Mouse (Mus musculus): ENCODE data around the gene Gm28710. TPM values are rescaled to one million over a fixed set of nuclear protein-coding genes. Genes with fewer than 3 reads are reported as not detected.

Gm28710 gene
- total and polyA plus RNA-seq, 2 experiments from 2014 or later, result not detected

DNA sequence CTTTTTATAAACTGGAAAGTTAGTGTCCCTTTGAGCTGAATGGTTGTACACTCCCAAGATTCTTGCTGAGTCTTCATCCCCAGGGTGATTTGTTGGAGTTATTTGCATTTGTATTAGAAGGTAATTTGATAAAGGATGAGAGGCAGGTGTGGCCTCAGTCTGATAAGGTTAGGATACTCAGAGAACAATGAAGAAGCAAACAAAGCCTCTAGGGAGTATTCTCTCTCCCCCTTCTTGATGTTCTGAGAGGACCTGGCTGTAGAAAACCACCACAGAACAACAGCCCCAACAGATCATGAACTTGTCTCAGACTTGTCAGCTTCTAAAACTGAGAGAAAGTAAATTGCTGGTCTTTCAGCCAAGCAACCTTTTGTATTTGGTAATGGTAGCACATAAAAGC is 47.4 kb downstream of the Gm28710 start:
- no peak overlapping the region for H3K4me2 ChIP-seq (ENCODE audit: low read depth, low read length)
- ATAC-seq (ENCODE audit: insufficient read depth, low read depth), result no peak
- no peaks in the 10 kb centered on the region for H3K36me3 ChIP-seq (replicated peaks; ENCODE audit: control insufficient read depth, insufficient read depth, low read length)
- H3K9me3 ChIP-seq (replicated peaks; ENCODE audit: control insufficient read depth, low read length), result no peaks in the 10 kb centered on the region
- TF ChIP-seq EP300 (IDR thresholded peaks at IDR 0.05; ENCODE audit: low read depth), result no peak
- no peak for TF ChIP-seq CTCF (IDR thresholded peaks at IDR 0.05; ENCODE audit: low read depth)
- no peaks in the 10 kb centered on the region for H3K27me3 ChIP-seq (ENCODE audit: control insufficient read depth, insufficient read depth, low read length)
- H3K27ac ChIP-seq (ENCODE audit: low read depth), result no peak overlapping the region
- H3K4me1 ChIP-seq (ENCODE audit: control insufficient read depth, insufficient read depth), result no peaks in the 10 kb centered on the region
- no peak for DNase-seq (ENCODE audit: low spot score)
- no peak overlapping the region for H3K9ac ChIP-seq (replicated peaks; ENCODE audit: low read depth, low read length)
- no peak overlapping the region for H3K4me3 ChIP-seq (ENCODE audit: low read depth, low read length)

DNA sequence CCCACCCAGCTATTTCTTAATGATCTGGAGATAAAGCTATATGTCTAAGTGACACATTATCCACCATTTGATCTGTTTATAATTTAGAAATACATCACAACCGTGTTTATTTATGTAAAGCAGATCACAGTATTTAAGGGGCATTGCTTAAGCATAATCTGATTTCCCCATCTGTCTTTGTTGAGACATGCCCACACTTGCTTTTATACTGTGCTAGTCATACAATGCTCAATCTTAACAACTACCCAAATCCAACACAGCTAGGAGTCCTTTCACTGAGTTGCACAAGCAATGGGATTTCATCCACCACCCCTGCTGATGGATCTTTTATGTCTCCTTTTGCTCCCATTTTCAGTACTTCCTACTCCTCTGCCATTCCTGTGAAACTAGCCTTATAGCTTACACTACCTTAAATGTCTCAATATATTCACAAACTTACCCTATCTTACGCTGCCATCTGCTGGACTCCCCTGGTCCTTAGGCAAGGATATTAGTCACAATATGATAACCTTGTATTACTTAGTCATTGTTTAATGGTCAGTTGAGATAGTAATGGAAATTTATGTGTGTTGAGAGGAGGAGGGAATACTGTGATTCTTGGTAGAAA is 77.8 kb downstream of the Gm28710 start:
- peak; percentile 23 for DNase-seq (ENCODE audit: low spot score)
- 43% methylated on average over 2 of the region's 2 CpGs for WGBS

DNA sequence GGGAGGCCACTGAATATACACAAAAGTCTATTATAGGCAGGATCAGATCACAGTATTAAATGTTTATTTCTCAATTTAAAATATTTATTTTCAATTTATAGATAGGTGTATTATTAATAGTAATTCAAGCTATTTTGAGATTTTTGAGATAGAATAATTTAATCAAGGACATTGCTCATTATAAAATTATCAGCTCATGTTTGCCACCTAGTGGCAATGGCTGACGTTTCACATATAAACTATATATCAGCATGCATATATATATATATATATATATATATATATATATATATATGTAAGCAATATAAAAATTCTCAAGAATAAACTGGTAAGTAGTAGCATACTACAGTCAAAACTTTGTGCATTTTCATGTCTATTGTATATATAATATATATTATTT is 102.6 kb downstream of the Gm28710 start:
- no peak for TF ChIP-seq EP300 (IDR thresholded peaks at IDR 0.05; ENCODE audit: low read depth)
- 0 out of 2 replicates have a peak, but pooled peaks have one; percentile 3 for TF ChIP-seq CTCF (IDR thresholded peaks at IDR 0.05; ENCODE audit: low read depth)
- H3K36me3 ChIP-seq (replicated peaks; ENCODE audit: control insufficient read depth, insufficient read depth, low read length), result no peaks in the 10 kb centered on the region
- H3K27me3 ChIP-seq (ENCODE audit: control insufficient read depth, insufficient read depth, low read length), result no peaks in the 10 kb centered on the region
- no peaks in the 10 kb centered on the region for H3K9me3 ChIP-seq (replicated peaks; ENCODE audit: control insufficient read depth, low read length)
- ATAC-seq (ENCODE audit: insufficient read depth, low read depth), result no peak
- H3K4me1 ChIP-seq (ENCODE audit: control insufficient read depth, insufficient read depth), result no peaks in the 10 kb centered on the region
- 3% methylated on average over 1 of the region's 1 CpGs for WGBS
- no peak overlapping the region for H3K27ac ChIP-seq (ENCODE audit: low read depth)
- no peak overlapping the region for H3K4me2 ChIP-seq (ENCODE audit: low read depth, low read length)
- no peak overlapping the region for H3K4me3 ChIP-seq (ENCODE audit: low read depth, low read length)
- H3K9ac ChIP-seq (replicated peaks; ENCODE audit: low read depth, low read length), result no peak overlapping the region
- DNase-seq (ENCODE audit: low spot score), result no peak

More for the DNA sequence above, 77.8 kb downstream of the Gm28710 start:
- no peaks in the 10 kb centered on the region for H3K36me3 ChIP-seq (replicated peaks; ENCODE audit: control insufficient read depth, insufficient read depth, low read length)
- H3K9ac ChIP-seq (replicated peaks; ENCODE audit: low read depth, low read length), result no peak overlapping the region
- no peaks in the 10 kb centered on the region for H3K4me1 ChIP-seq (ENCODE audit: control insufficient read depth, insufficient read depth)
- no peaks in the 10 kb centered on the region for H3K9me3 ChIP-seq (replicated peaks; ENCODE audit: control insufficient read depth, low read length)
- no peak overlapping the region for H3K4me2 ChIP-seq (ENCODE audit: low read depth, low read length)
- TF ChIP-seq EP300 (IDR thresholded peaks at IDR 0.05; ENCODE audit: low read depth), result no peak
- peak; percentile 80 for TF ChIP-seq CTCF (IDR thresholded peaks at IDR 0.05; ENCODE audit: low read depth)
- no peak overlapping the region for H3K27ac ChIP-seq (ENCODE audit: low read depth)
- ATAC-seq (ENCODE audit: insufficient read depth, low read depth), result no peak
- no peak overlapping the region for H3K4me3 ChIP-seq (ENCODE audit: low read depth, low read length)
- no peaks in the 10 kb centered on the region for H3K27me3 ChIP-seq (ENCODE audit: control insufficient read depth, insufficient read depth, low read length)

DNA sequence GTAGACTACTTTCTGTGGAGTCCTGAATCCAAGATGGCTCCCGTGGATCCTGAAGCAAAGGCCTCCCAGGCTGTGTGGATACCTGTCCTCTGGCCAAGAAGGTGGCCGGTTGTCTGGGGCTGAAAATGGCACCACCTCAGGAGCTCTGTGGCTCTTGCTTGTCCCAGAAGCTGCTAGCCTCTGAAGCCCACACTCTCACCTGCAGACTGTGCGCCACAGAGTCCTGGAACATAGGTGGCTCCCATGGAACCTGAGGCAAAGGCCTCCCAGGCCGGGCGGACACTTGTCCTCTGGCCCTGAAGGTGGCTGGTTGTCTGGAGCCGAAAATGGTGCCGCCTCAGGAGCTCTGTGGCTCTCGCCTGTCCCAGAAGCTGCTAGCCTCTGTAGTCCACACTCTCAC is 128.2 kb downstream of the Gm28710 start:
- TF ChIP-seq EP300 (IDR thresholded peaks at IDR 0.05; ENCODE audit: low read depth), result no peak
- TF ChIP-seq CTCF (IDR thresholded peaks at IDR 0.05; ENCODE audit: low read depth), result no peak
- WGBS, result 84% methylated on average over 8 of the region's 8 CpGs
- ATAC-seq (ENCODE audit: insufficient read depth, low read depth), result no peak

DNA sequence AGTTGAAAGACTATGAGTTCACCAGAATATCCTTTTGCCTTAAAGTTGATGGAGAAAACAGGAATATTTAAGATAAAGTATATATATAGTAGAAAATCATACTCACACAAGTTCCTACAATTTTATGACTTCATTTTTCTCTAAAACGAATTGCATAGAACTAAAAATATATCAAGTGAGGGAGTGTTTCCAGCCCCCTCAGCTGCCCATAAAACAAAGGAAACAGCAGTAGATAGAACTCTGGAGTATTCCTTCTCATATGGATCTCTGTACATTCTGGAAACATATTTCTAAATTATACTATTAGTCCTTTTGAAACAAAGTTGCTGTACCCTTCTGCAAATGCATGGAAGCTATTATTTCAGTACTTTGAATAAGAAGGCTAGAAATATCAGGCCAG is 130.9 kb downstream of the Gm28710 start:
- no peaks in the 10 kb centered on the region for H3K9me3 ChIP-seq (replicated peaks; ENCODE audit: control insufficient read depth, low read length)
- TF ChIP-seq CTCF (IDR thresholded peaks at IDR 0.05; ENCODE audit: low read depth) (no peak), EP300 (IDR thresholded peaks at IDR 0.05; ENCODE audit: low read depth) (no peak)
- no peak overlapping the region for H3K9ac ChIP-seq (replicated peaks; ENCODE audit: low read depth, low read length)
- ATAC-seq (ENCODE audit: insufficient read depth, low read depth) (no peak), DNase-seq (ENCODE audit: low spot score) (no peak)
- H3K27me3 ChIP-seq (ENCODE audit: control insufficient read depth, insufficient read depth, low read length), result no peaks in the 10 kb centered on the region
- no peak overlapping the region for H3K4me3 ChIP-seq (ENCODE audit: low read depth, low read length)
- H3K4me2 ChIP-seq (ENCODE audit: low read depth, low read length), result no peak overlapping the region
- H3K4me1 ChIP-seq (ENCODE audit: control insufficient read depth, insufficient read depth), result no peaks in the 10 kb centered on the region
- 36% methylated on average over 1 of the region's 1 CpGs for WGBS
- no peak overlapping the region for H3K27ac ChIP-seq (ENCODE audit: low read depth)
- H3K36me3 ChIP-seq (replicated peaks; ENCODE audit: control insufficient read depth, insufficient read depth, low read length), result no peaks in the 10 kb centered on the region

More for the DNA sequence above, 128.2 kb downstream of the Gm28710 start:
- Histone ChIP-seq H3K27ac (ENCODE audit: low read depth) (no peak overlapping the region), H3K36me3 (replicated peaks; ENCODE audit: control insufficient read depth, insufficient read depth, low read length) (no peaks in the 10 kb centered on the region), H3K4me3 (ENCODE audit: low read depth, low read length) (no peak overlapping the region), H3K4me2 (ENCODE audit: low read depth, low read length) (no peak overlapping the region), H3K9me3 (replicated peaks; ENCODE audit: control insufficient read depth, low read length) (no peaks in the 10 kb centered on the region), H3K9ac (replicated peaks; ENCODE audit: low read depth, low read length) (no peak overlapping the region), H3K27me3 (ENCODE audit: control insufficient read depth, insufficient read depth, low read length) (no peaks in the 10 kb centered on the region), H3K4me1 (ENCODE audit: control insufficient read depth, insufficient read depth) (no peaks in the 10 kb centered on the region)
- no peak for DNase-seq (ENCODE audit: low spot score)

Other genes with a start within 250 kb of the Gm28710 start
- 0.70 TPM in 1 of 2 replicates, not detected in the other for gene Hgf, start 238.3 kb upstream of the Gm28710 start, total RNA-seq (2014; rRNA removed; ENCODE audit: low replicate concordance)
- 0.55 and 0.58 TPM in 2 replicates for gene Hgf, start 238.3 kb upstream of the Gm28710 start, polyA plus RNA-seq (2015; fragmentation: Nextera tagmentation; extraction: Ambion mirVana)